Mouse (Mus musculus) C2C12 (cell line): ENCODE results near the gene 1700023F06Rik. TPM values are rescaled to one million over a fixed set of nuclear protein-coding genes. Genes with fewer than 3 reads are reported as not detected.
A peak's percentile ranks its signal among the peaks of the same experiment; 100 is the strongest.

Source experiments
- H3K27me3 ChIP-seq: one replicate; pipeline ENCODE4 v1.6.1; 2011; ENCODE audit not compliant: control insufficient read depth, insufficient read depth, insufficient read length
- H3K36me3 ChIP-seq: one replicate; pipeline ENCODE4 v1.6.1; 2011; ENCODE audit not compliant: control insufficient read depth, insufficient read depth
- H3K4me3 ChIP-seq: one replicate; pipeline ENCODE4 v1.5.1; 2011; ENCODE audit warnings: mild to moderate bottlenecking, control low read depth; ENCODE audit not compliant: poor library complexity, insufficient read depth, severe bottlenecking
- H3K79me2 ChIP-seq: one replicate; pipeline ENCODE4 v1.6.1; 2011; ENCODE audit not compliant: control insufficient read depth, insufficient read depth
- H3K79me3 ChIP-seq: one replicate; pipeline ENCODE4 v1.6.1; 2011; ENCODE audit warnings: low read depth, control low read depth
- H3ac ChIP-seq: one replicate; pipeline ENCODE3; 2011; ENCODE audit warnings: low read depth; ENCODE audit not compliant: control insufficient read depth, insufficient read length
- CEBPB ChIP-seq: IDR thresholded peaks from one replicate; pipeline ENCODE4 v1.6.1; 2011; ENCODE audit warnings: low read depth, mild to moderate bottlenecking, control low read depth, moderate library complexity
- CTCF ChIP-seq: IDR thresholded peaks from one replicate; pipeline ENCODE4 v1.5.1; 2011; ENCODE audit not compliant: control insufficient read depth, insufficient read depth, insufficient read length
- FOSL1 ChIP-seq: IDR thresholded peaks from one replicate; pipeline ENCODE4 v1.8.0; 2011; ENCODE audit warnings: mild to moderate bottlenecking, low read length; ENCODE audit not compliant: poor library complexity, insufficient read depth, severe bottlenecking
- MAX ChIP-seq: IDR thresholded peaks from one replicate; pipeline ENCODE4 v1.6.1; 2011; ENCODE audit warnings: mild to moderate bottlenecking, control low read depth
- MYOD1 ChIP-seq: IDR thresholded peaks from one replicate; pipeline ENCODE4 v1.6.1; 2011; ENCODE audit warnings: low read depth; ENCODE audit not compliant: control insufficient read depth, insufficient read length
- MYOG ChIP-seq: IDR thresholded peaks from one replicate; pipeline ENCODE4 v1.6.1; 2011; ENCODE audit not compliant: control insufficient read depth, insufficient read length; ENCODE audit errors: extremely low read depth
- USF1 ChIP-seq: IDR thresholded peaks from one replicate; pipeline ENCODE4 v1.6.1; 2011; ENCODE audit warnings: low read depth, mild to moderate bottlenecking, control low read depth, moderate library complexity
- long read RNA-seq, 2 experiments: library from polyadenylated mRNA; unstranded; transcript quantifications; one replicate each; pipeline ENCODE4 v2.0.0; 2019 to 2020
- polyA plus RNA-seq: library from polyadenylated mRNA; unstranded; fragments of >200 nt; fragmentation: generic; extraction: Trizol; gene quantifications from one replicate; pipeline ENCODE4 v1.2.1, GENCODE M21; 2012; ENCODE audit warnings: missing spikeins

The 1700023F06Rik gene
- 0.02 TPM for polyA plus RNA-seq
- long read RNA-seq, experiment 1, result 0 reads
- long read RNA-seq, experiment 2, result 0 reads

DNA sequence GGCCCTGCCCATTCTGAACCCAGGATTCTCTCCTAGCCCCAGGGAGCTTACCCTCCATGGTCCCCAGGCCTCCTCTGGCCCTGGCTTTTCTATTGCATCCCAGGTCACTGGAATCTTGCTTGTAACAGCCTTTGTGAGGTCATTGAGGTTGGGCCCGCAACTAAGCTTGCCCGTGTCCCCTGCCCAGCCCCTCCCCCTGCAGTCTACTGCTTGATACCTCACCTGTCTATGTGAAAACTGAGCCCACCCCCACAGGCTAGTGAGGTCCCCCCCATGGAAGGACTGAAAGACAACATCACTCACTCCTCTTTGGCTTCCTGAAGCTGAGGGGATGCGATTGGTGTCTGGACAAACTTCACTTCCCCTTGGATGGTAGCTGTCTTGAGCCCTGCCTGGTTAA is at the start of gene 1700023F06Rik:
Gene 1700023F06Rik, minus strand, starts transcription at position 101 of the 400 bp plus-strand sequence.
- TF ChIP-seq CTCF (no peak), USF1 (no peak), FOSL1 (no peak), MYOD1 (no peak)
- no peaks in the 10 kb centered on the region for H3K79me2 ChIP-seq
- no peaks in the 10 kb centered on the region for H3K27me3 ChIP-seq
- H3K4me3 ChIP-seq, result no peak within 1 kb of the TSS
- no peaks in the 10 kb centered on the region for H3K79me3 ChIP-seq
- no peaks in the 10 kb centered on the region for H3K36me3 ChIP-seq
- H3ac ChIP-seq, result no peak within 1 kb of the TSS

DNA sequence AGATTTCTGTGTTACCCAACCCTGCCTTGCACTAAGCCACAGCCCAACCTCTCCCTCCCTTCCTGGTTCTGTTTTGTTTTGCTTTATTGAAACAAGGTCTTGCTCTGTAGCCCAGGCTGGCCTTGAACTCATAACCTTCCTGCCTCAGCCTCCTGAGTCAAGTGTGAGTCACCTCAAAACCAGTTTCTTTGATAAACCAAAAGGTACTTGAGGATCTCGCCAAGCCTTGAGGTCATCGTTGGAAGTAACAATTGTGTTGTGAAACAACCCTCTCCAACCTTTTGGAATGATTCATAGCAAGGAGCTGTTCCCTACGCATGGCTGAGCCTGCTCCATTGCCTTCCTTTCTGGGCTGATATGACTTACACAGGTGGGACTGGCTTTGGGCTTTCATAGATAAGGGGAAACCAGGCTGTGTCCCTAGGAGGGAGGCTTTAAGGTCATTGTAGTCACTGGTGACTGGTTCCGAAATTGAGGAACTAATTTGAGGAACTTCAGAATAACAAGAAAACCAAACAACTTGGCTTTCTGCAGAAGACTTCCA is 49.7 kb upstream of the 1700023F06Rik start:
- peaks cover 100% of the 10 kb centered on the region for H3K79me2 ChIP-seq
- TF ChIP-seq USF1 (no peak), CEBPB (peak; percentile 81), FOSL1 (peak; percentile 7)
- no peaks in the 10 kb centered on the region for H3K27me3 ChIP-seq

DNA sequence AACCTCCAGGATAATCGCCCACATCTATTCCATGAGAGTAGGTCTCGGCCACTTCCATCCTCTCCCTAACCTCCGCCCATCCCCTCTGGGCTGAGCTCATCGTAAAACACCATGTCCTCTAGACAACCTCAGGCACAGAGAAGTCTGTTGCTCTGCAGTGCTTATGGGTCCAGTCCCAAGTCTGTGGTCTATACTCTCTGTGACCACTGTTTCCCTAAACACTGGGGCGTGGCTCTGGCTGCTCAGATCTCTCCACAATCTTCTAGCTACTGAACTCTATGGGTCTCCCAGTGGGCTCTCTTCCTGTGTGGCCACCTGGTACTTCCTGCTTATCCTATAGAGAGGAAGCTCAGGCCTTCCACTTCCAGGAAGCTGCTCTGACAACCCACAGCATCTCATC is 45.2 kb upstream of the 1700023F06Rik start:
- H3K4me3 ChIP-seq, result no peak overlapping the region
- no peak for TF ChIP-seq MYOD1
- TF ChIP-seq USF1, result no peak
- TF ChIP-seq CTCF, result no peak
- TF ChIP-seq CEBPB, result no peak
- TF ChIP-seq MAX, result no peak
- no peak for TF ChIP-seq FOSL1
- no peak for TF ChIP-seq MYOG

More for the DNA sequence above, 49.7 kb upstream of the 1700023F06Rik start:
- no peak overlapping the region for H3K4me3 ChIP-seq
- H3K36me3 ChIP-seq, result peaks cover 23% of the 10 kb centered on the region
- H3ac ChIP-seq, result no peak overlapping the region
- peaks cover 78% of the 10 kb centered on the region for H3K79me3 ChIP-seq

DNA sequence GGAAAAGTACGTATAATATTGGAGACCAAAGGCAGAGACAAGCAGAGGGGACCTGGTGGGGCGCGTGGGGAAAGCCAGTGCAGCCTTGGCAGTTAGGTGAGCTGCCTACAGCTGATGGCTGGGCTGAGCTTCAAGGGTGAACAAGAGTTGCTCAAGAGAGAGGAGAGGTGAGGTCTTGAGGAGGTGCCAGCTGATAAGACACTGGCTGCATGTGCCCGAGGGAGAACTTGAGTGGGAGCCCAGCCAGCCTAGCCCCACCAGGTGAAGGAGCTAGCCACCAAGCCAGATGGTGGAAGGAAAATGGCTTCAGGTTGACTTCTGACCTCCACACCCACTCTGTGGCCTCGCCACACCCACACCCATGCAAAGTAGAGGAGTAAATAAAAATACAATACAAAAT is 44.0 kb upstream of the 1700023F06Rik start:
- Histone ChIP-seq H3K27me3 (no peaks in the 10 kb centered on the region), H3K79me2 (peaks cover 100% of the 10 kb centered on the region), H3ac (no peak overlapping the region), H3K36me3 (peaks cover 15% of the 10 kb centered on the region), H3K4me3 (no peak overlapping the region), H3K79me3 (peaks cover 70% of the 10 kb centered on the region)
- no peak for TF ChIP-seq FOSL1
- no peak for TF ChIP-seq CEBPB
- TF ChIP-seq USF1, result no peak
- TF ChIP-seq MYOD1, result no peak
- TF ChIP-seq MYOG, result no peak
- no peak for TF ChIP-seq MAX
- no peak for TF ChIP-seq CTCF

More for the DNA sequence above, 45.2 kb upstream of the 1700023F06Rik start:
- peaks cover 100% of the 10 kb centered on the region for H3K79me2 ChIP-seq
- peaks cover 70% of the 10 kb centered on the region for H3K79me3 ChIP-seq
- H3K36me3 ChIP-seq, result peaks cover 17% of the 10 kb centered on the region
- no peaks in the 10 kb centered on the region for H3K27me3 ChIP-seq
- H3ac ChIP-seq, result no peak overlapping the region

DNA sequence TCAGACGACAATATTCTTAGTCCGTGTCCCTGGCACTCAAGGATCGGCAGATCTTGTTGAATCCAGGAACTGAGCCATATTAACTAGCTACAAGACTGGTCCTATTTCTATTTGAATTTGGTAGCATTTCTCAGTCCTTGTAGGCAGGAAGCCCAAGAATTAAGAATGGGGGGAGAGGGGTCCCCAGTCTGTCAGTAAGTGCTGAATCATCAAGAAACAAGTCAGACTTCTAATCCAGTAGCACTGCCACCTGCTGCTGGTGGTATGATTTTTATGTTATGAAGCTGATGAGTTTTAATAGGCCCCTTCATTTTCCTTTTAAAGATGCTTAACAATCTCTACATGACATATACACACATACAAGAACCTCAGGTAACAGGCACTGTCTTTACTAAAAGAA is 42.0 kb upstream of the 1700023F06Rik start:
- no peaks in the 10 kb centered on the region for H3K27me3 ChIP-seq
- H3K36me3 ChIP-seq, result peaks cover 4% of the 10 kb centered on the region
- no peak for TF ChIP-seq CTCF
- no peak for TF ChIP-seq USF1
- no peak for TF ChIP-seq MYOG
- TF ChIP-seq MYOD1, result no peak
- TF ChIP-seq MAX, result no peak
- TF ChIP-seq FOSL1, result no peak
- no peak for TF ChIP-seq CEBPB
- H3K79me3 ChIP-seq, result peaks cover 63% of the 10 kb centered on the region
- H3K79me2 ChIP-seq, result peaks cover 88% of the 10 kb centered on the region
- H3ac ChIP-seq, result no peak overlapping the region
- no peak overlapping the region for H3K4me3 ChIP-seq

DNA sequence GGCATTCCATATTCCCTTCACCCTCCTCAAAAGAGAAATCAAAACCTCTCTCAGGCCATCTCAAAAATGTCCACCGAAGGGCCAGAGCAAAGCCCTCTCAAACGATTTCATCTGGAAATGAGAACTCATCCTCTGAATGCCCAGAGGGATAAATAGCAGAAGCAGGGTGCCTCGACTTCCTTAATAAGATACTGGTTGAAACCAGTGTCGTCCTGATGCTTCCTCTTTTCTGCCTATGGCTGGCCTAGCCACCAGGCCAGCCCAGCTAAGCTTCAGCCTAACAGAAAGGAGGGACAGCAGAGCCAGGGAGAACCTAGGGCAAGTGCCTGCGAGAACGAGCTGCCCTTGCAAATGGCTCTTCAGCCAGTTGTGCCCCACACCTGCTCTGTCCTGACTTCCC is 41.2 kb upstream of the 1700023F06Rik start:
- TF ChIP-seq CEBPB, result no peak
- TF ChIP-seq CTCF, result no peak
- no peak for TF ChIP-seq MYOD1
- TF ChIP-seq MYOG, result no peak
- TF ChIP-seq MAX, result no peak
- no peak for TF ChIP-seq USF1
- no peak for TF ChIP-seq FOSL1
- Histone ChIP-seq H3K79me3 (peaks cover 68% of the 10 kb centered on the region), H3K36me3 (peaks cover 10% of the 10 kb centered on the region), H3K27me3 (no peaks in the 10 kb centered on the region), H3K4me3 (no peak overlapping the region), H3K79me2 (peaks cover 88% of the 10 kb centered on the region), H3ac (no peak overlapping the region)
